Mouse (Mus musculus): ENCODE measurements around the gene Tnfsf18. TPM values are rescaled to one million over a fixed set of nuclear protein-coding genes. Genes with fewer than 3 reads are reported as not detected.

Gene Tnfsf18
- polyA plus RNA-seq, 1 experiment from 2014 or later = 0.16 TPM

DNA sequence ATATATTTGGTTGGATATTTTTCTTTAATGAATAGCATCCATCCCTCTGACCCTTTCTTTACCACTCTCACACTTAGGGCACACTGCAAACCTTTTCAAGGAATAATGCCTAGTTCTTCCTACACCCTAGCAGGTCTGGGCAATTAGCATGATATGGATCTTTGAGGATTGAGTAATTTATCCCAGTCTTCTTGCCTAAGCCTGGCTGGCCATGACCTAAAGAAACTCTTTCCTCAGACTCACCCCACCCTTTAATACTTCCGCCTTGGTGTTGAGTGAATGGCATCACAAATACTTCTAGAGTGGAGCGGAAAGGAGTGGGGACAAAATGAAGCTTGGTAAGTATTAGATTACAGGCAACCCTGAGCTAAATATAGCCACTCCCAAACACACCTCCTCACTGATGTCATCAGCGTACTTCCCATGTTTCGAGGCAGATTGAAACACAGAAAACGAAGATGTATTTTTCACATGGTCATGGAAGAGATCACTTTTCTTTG, 56.2 kb downstream of the Tnfsf18 start:
- no peaks in the 10 kb centered on the region for H3K36me3 ChIP-seq (ENCODE audit: control insufficient read depth, insufficient read depth, low read length)
- H3K9me3 ChIP-seq (ENCODE audit: control insufficient read depth, low read length) = no peaks in the 10 kb centered on the region
- H3K4me2 ChIP-seq (ENCODE audit: low read depth, low read length) = no peak overlapping the region
- no peak overlapping the region for H3K9ac ChIP-seq (ENCODE audit: low read length)
- no peaks in the 10 kb centered on the region for H3K4me1 ChIP-seq (replicated peaks; ENCODE audit: control insufficient read depth, insufficient read depth, low read length)
- no peaks in the 10 kb centered on the region for H3K27me3 ChIP-seq (ENCODE audit: control insufficient read depth, insufficient read depth, low read depth, low read length)
- no peak overlapping the region for H3K27ac ChIP-seq (ENCODE audit: low read length)
- no peak for ATAC-seq (ENCODE audit: low read depth)
- WGBS = 75% methylated on average over 5 of the region's 5 CpGs
- no peak overlapping the region for H3K4me3 ChIP-seq (ENCODE audit: low read length)

DNA sequence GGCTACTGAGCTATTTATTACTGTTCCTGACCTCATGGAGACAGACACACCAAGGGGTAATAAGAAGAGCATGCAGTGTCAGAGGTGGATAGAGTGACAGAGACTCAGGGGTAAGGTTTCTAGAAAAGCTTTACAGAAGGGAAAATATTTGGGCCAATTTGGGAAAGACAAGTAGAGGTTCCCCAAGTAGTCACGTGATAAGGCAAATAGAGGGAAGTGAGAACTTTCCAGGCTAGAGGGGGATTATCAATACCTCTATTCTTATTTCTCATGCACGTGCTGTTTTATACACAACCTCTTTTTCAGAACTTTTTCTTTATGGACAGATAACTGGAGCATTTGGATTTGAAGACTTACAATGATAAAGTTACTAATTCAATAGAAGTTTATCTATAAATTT, 57.6 kb downstream of the Tnfsf18 start:
- no peak for ATAC-seq (ENCODE audit: low read depth)
- H3K36me3 ChIP-seq (ENCODE audit: control insufficient read depth, insufficient read depth, low read length) = no peaks in the 10 kb centered on the region

More for the DNA sequence above, 57.6 kb downstream of the Tnfsf18 start:
- Histone ChIP-seq H3K4me3 (ENCODE audit: low read length) (no peak overlapping the region), H3K9me3 (ENCODE audit: control insufficient read depth, low read length) (no peaks in the 10 kb centered on the region), H3K4me1 (replicated peaks; ENCODE audit: control insufficient read depth, insufficient read depth, low read length) (no peaks in the 10 kb centered on the region), H3K27me3 (ENCODE audit: control insufficient read depth, insufficient read depth, low read depth, low read length) (no peaks in the 10 kb centered on the region), H3K9ac (ENCODE audit: low read length) (no peak overlapping the region), H3K4me2 (ENCODE audit: low read depth, low read length) (no peak overlapping the region), H3K27ac (ENCODE audit: low read length) (no peak overlapping the region)
- 76% methylated on average over 2 of the region's 2 CpGs for WGBS

Other genes with a start within 250 kb of the Tnfsf18 start
- gene Prdx6, start 243.4 kb upstream of the Tnfsf18 start, polyA plus RNA-seq (2015; fragmentation: Nextera tagmentation; extraction: Ambion mirVana) = 458 and 477 TPM in 2 replicates
- not detected in 2 replicates for gene Tnfsf4, start 99.2 kb upstream of the Tnfsf18 start, polyA plus RNA-seq (2015; fragmentation: Nextera tagmentation; extraction: Ambion mirVana)